Mouse (Mus musculus) forebrain, embryonic 12.5 days (tissue): ENCODE results near the gene Egr4. TPM values are rescaled to one million over a fixed set of nuclear protein-coding genes. Genes with fewer than 3 reads are reported as not detected.

Source experiments
- ATAC-seq: fragments of 200-750 bp; cut with Nextera tagmentation; 2 replicates; pipeline ENCODE4 v1.8.0; 2017; ENCODE audit warnings: moderate TSS enrichment; ENCODE audit not compliant: low FRiP score
- H3K27ac ChIP-seq: fragments of 300-500 bp; sonication (generic); 2 replicates; pipeline ENCODE4 v1.5.1; 2016; ENCODE audit warnings: mild to moderate bottlenecking
- H3K27me3 ChIP-seq: fragments of 300-500 bp; sonication (generic); 2 replicates; pipeline ENCODE4 v1.6.1; 2016; ENCODE audit warnings: mild to moderate bottlenecking
- H3K36me3 ChIP-seq: fragments of 300-500 bp; sonication (generic); replicated peaks from 2 replicates; pipeline ENCODE4 v1.6.1; 2016; ENCODE audit warnings: mild to moderate bottlenecking
- H3K4me1 ChIP-seq: fragments of 300-500 bp; sonication (generic); 2 replicates; pipeline ENCODE4 v1.6.1; 2016
- H3K4me2 ChIP-seq: fragments of 300-500 bp; sonication (generic); 2 replicates; pipeline ENCODE4 v1.6.1; 2016; ENCODE audit warnings: mild to moderate bottlenecking, moderate library complexity
- H3K4me3 ChIP-seq: fragments of 300-500 bp; sonication (generic); replicated peaks from 2 replicates; pipeline ENCODE4 v1.5.1; 2016; ENCODE audit warnings: mild to moderate bottlenecking
- H3K9ac ChIP-seq: fragments of 300-500 bp; sonication (generic); 2 replicates; pipeline ENCODE4 v1.6.1; 2016; ENCODE audit warnings: mild to moderate bottlenecking
- H3K9me3 ChIP-seq: fragments of 300-500 bp; sonication (generic); 2 replicates; pipeline ENCODE4 v1.6.1; 2016
- WGBS: fragments of 180-500 bp; shearing (Covaris S2); methylation state at CpG from one replicate; pipeline ENCODE4 v1.1.7; 2016; 5-methylcytosine and 5-hydroxymethylcytosine counted together
- polyA plus RNA-seq: library from polyadenylated mRNA; unstranded; fragments of >200 nt; fragmentation: Nextera tagmentation; extraction: Ambion mirVana; gene quantifications from 2 replicates; pipeline ENCODE4 v1.2.1, GENCODE M21; 2016

Gene Egr4
- not detected in 2 replicates for polyA plus RNA-seq

GRCm38 (mm10) chr6:85513531-85513910 is at the start of gene Egr4:
Gene Egr4 (minus strand): TSS chr6:85513589.
- Histone ChIP-seq H3K9me3 (no peaks in the 10 kb centered on the region), H3K27ac (no peak within 1 kb of the TSS), H3K4me1 (peaks cover 34% of the 10 kb centered on the region), H3K4me2 (peak within 1 kb of the TSS; percentile 70), H3K36me3 (no peaks in the 10 kb centered on the region), H3K9ac (0 out of 2 replicates have a peak within 1 kb of the TSS, but pooled peaks have one; percentile 21), H3K4me3 (peak within 1 kb of the TSS; percentile 44), H3K27me3 (peaks cover 88% of the 10 kb centered on the region)
- ATAC-seq = peak; percentile 65; the same call in 1 of the 2 replicates
- under 1% methylated on average over 37 of the region's 38 CpGs for WGBS

- 0 out of 2 replicates have a peak, but pooled peaks cover 3% of the 10 kb centered on the region for H3K27me3 ChIP-seq
- H3K9me3 ChIP-seq = no peaks in the 10 kb centered on the region
- no peak overlapping the region for H3K4me2 ChIP-seq
- no peaks in the 10 kb centered on the region for H3K36me3 ChIP-seq
- WGBS = 45% methylated on average over 1 of the region's 1 CpGs
- H3K9ac ChIP-seq = no peak overlapping the region
- no peak overlapping the region for H3K27ac ChIP-seq
- ATAC-seq = no peak
- H3K4me3 ChIP-seq = no peak overlapping the region
- no peaks in the 10 kb centered on the region for H3K4me1 ChIP-seq
Measured at GRCm38 (mm10) chr6:85562374-85562773, 49.0 kb upstream of the Egr4 start.

- no peak overlapping the region for H3K4me2 ChIP-seq
- no peaks in the 10 kb centered on the region for H3K4me1 ChIP-seq
- WGBS = 88% methylated on average over 5 of the region's 5 CpGs
- no peaks in the 10 kb centered on the region for H3K36me3 ChIP-seq
- no peaks in the 10 kb centered on the region for H3K27me3 ChIP-seq
- ATAC-seq = no peak
- no peaks in the 10 kb centered on the region for H3K9me3 ChIP-seq
- no peak overlapping the region for H3K4me3 ChIP-seq
- no peak overlapping the region for H3K9ac ChIP-seq
- H3K27ac ChIP-seq = no peak overlapping the region
Measured at GRCm38 (mm10) chr6:85547642-85548041, 34.3 kb upstream of the Egr4 start.

GRCm38 (mm10) chr6:85544251-85544881 is 31.0 kb upstream of the Egr4 start:
- Histone ChIP-seq H3K4me2 (no peak overlapping the region), H3K9ac (no peak overlapping the region), H3K27me3 (no peaks in the 10 kb centered on the region), H3K36me3 (no peaks in the 10 kb centered on the region), H3K9me3 (no peaks in the 10 kb centered on the region), H3K4me3 (no peak overlapping the region), H3K4me1 (no peaks in the 10 kb centered on the region), H3K27ac (no peak overlapping the region)
- WGBS = 70% methylated on average over 13 of the region's 13 CpGs
- no peak for ATAC-seq

- WGBS = 85% methylated on average over 10 of the region's 10 CpGs
- ATAC-seq = no peak
Measured at GRCm38 (mm10) chr6:85543351-85544175, 30.2 kb upstream of the Egr4 start.

GRCm38 (mm10) chr6:85522825-85523224 is 9.4 kb upstream of the Egr4 start:
- H3K4me1 ChIP-seq = 0 out of 2 replicates have a peak, but pooled peaks cover 8% of the 10 kb centered on the region
- H3K9ac ChIP-seq = no peak overlapping the region
- no peaks in the 10 kb centered on the region for H3K9me3 ChIP-seq
- H3K36me3 ChIP-seq = no peaks in the 10 kb centered on the region
- H3K4me2 ChIP-seq = no peak overlapping the region
- no peak overlapping the region for H3K4me3 ChIP-seq
- WGBS = 64% methylated on average over 2 of the region's 2 CpGs
- no peak overlapping the region for H3K27ac ChIP-seq
- no peak for ATAC-seq
- H3K27me3 ChIP-seq = no peaks in the 10 kb centered on the region

More at GRCm38 (mm10) chr6:85543351-85544175, 30.2 kb upstream of the Egr4 start:
- Histone ChIP-seq H3K36me3 (no peaks in the 10 kb centered on the region), H3K9me3 (no peaks in the 10 kb centered on the region), H3K9ac (no peak overlapping the region), H3K27me3 (no peaks in the 10 kb centered on the region), H3K4me2 (no peak overlapping the region), H3K27ac (no peak overlapping the region), H3K4me3 (no peak overlapping the region), H3K4me1 (no peaks in the 10 kb centered on the region)

- Histone ChIP-seq H3K27me3 (0 out of 2 replicates have a peak, but pooled peaks cover 3% of the 10 kb centered on the region), H3K27ac (no peak overlapping the region), H3K9ac (no peak overlapping the region), H3K4me1 (0 out of 2 replicates have a peak, but pooled peaks cover 8% of the 10 kb centered on the region), H3K36me3 (no peaks in the 10 kb centered on the region), H3K9me3 (no peaks in the 10 kb centered on the region), H3K4me2 (no peak overlapping the region), H3K4me3 (no peak overlapping the region)
- 90% methylated on average over 5 of the region's 5 CpGs for WGBS
- no peak for ATAC-seq
Measured at GRCm38 (mm10) chr6:85522026-85522425, 8.6 kb upstream of the Egr4 start.

GRCm38 (mm10) chr6:85518091-85518693 is 4.8 kb upstream of the Egr4 start:
- 51% methylated on average over 5 of the region's 5 CpGs for WGBS
- Histone ChIP-seq H3K9ac (no peak overlapping the region), H3K4me2 (no peak overlapping the region), H3K4me3 (no peak overlapping the region), H3K4me1 (peaks cover 13% of the 10 kb centered on the region), H3K36me3 (no peaks in the 10 kb centered on the region), H3K27me3 (peaks cover 41% of the 10 kb centered on the region), H3K27ac (no peak overlapping the region), H3K9me3 (no peaks in the 10 kb centered on the region)
- peak; percentile 27; the same call in 1 of the 2 replicates for ATAC-seq

GRCm38 (mm10) chr6:85515941-85516340 is 2.6 kb upstream of the Egr4 start:
- ATAC-seq = no peak
- Histone ChIP-seq H3K4me3 (no peak overlapping the region), H3K9ac (no peak overlapping the region), H3K4me1 (peaks cover 35% of the 10 kb centered on the region), H3K27ac (no peak overlapping the region), H3K9me3 (no peaks in the 10 kb centered on the region), H3K36me3 (no peaks in the 10 kb centered on the region), H3K4me2 (no peak overlapping the region), H3K27me3 (peaks cover 63% of the 10 kb centered on the region)
- WGBS = 73% methylated on average over 4 of the region's 4 CpGs

- 0 out of 2 replicates have a peak overlapping the region, but pooled peaks have one; percentile 21 for H3K9ac ChIP-seq
Measured at GRCm38 (mm10) chr6:85512577-85513530, 535 bp downstream of the Egr4 start.

GRCm38 (mm10) chr6:85512056-85512440 is 1.3 kb downstream of the Egr4 start:
- Histone ChIP-seq H3K9ac (0 out of 2 replicates have a peak overlapping the region, but pooled peaks have one; percentile 4), H3K36me3 (no peaks in the 10 kb centered on the region), H3K4me1 (peaks cover 27% of the 10 kb centered on the region), H3K4me3 (peak overlapping the region; percentile 44), H3K27ac (no peak overlapping the region), H3K27me3 (peaks cover 90% of the 10 kb centered on the region), H3K9me3 (no peaks in the 10 kb centered on the region), H3K4me2 (peak overlapping the region; percentile 70)
- WGBS = 0% methylated on average over 19 of the region's 36 CpGs
- ATAC-seq = no peak

More at GRCm38 (mm10) chr6:85512577-85513530, 535 bp downstream of the Egr4 start:
- peak; percentile 33; the same call in 1 of the 2 replicates for ATAC-seq
- H3K4me3 ChIP-seq = peak overlapping the region; percentile 44
- no peak overlapping the region for H3K27ac ChIP-seq
- H3K9me3 ChIP-seq = no peaks in the 10 kb centered on the region
- under 1% methylated on average over 80 of the region's 90 CpGs for WGBS
- peaks cover 27% of the 10 kb centered on the region for H3K4me1 ChIP-seq
- peaks cover 93% of the 10 kb centered on the region for H3K27me3 ChIP-seq
- H3K4me2 ChIP-seq = peak overlapping the region; percentile 70
- H3K36me3 ChIP-seq = no peaks in the 10 kb centered on the region
